Comparison of ENCODE assay signal across 27 mouse cellular contexts in genomic region chr9:59951943-59952342, GRCm38 (mm10). TPM values are rescaled to one million over a fixed set of nuclear protein-coding genes. Genes with fewer than 3 reads are reported as not detected.
"Had no signal": no experiment of that assay in that cellular context is flagged by ENCODE, and none has a peak within 500 bp of the region (broad histone marks: within the 10 kb centered on the region; RNA-seq: fewer than 3 reads in every experiment).

No protein-coding gene starts in this region.

- H3K27ac ChIP-seq: kidney, embryonic 15.5 days; layer of hippocampus, adult 2 months; limb, embryonic 12.5 days; limb, embryonic 15.5 days; liver, embryonic 14.5 days; macrophage; midbrain, embryonic 12.5 days; midbrain, embryonic 15.5 days; neural tube, embryonic 12.5 days; neural tube, embryonic 15.5 days had no signal

- H3K4me2 ChIP-seq: kidney, embryonic 15.5 days; limb, embryonic 12.5 days; limb, embryonic 15.5 days; liver, embryonic 11.5 days; lung, embryonic 14.5 days; midbrain, embryonic 12.5 days; midbrain, embryonic 15.5 days; neural tube, embryonic 12.5 days; neural tube, embryonic 15.5 days had no signal

- H3K4me1 ChIP-seq: midbrain, embryonic 12.5 days; midbrain, embryonic 15.5 days; neural tube, embryonic 12.5 days had no signal

- H3K36me3 ChIP-seq: kidney, embryonic 15.5 days; limb, embryonic 12.5 days; limb, embryonic 15.5 days; midbrain, embryonic 12.5 days; midbrain, embryonic 15.5 days; neural tube, embryonic 12.5 days; neural tube, embryonic 15.5 days had no signal

- H3K4me3 ChIP-seq: kidney, embryonic 15.5 days; layer of hippocampus, adult 2 months; limb, embryonic 12.5 days; limb, embryonic 15.5 days; midbrain, embryonic 12.5 days; midbrain, embryonic 15.5 days; neural tube, embryonic 12.5 days; neural tube, embryonic 15.5 days had no signal

- H3K27me3 ChIP-seq: kidney, embryonic 15.5 days; limb, embryonic 12.5 days; limb, embryonic 15.5 days; midbrain, embryonic 15.5 days; neural tube, embryonic 12.5 days; neural tube, embryonic 15.5 days had no signal

- H3K9me3 ChIP-seq: kidney, embryonic 15.5 days; limb, embryonic 12.5 days; limb, embryonic 15.5 days; midbrain, embryonic 12.5 days; midbrain, embryonic 15.5 days; neural tube, embryonic 12.5 days; neural tube, embryonic 15.5 days had no signal

- ATAC-seq: liver, postnatal 0 days; lung, postnatal 0 days; midbrain, embryonic 15.5 days had no signal

- H3K9ac ChIP-seq: kidney, embryonic 15.5 days; limb, embryonic 12.5 days; limb, embryonic 15.5 days; liver, embryonic 14.5 days; liver, postnatal 0 days; lung, embryonic 14.5 days; midbrain, embryonic 12.5 days; midbrain, embryonic 15.5 days; neural tube, embryonic 12.5 days; neural tube, embryonic 15.5 days had no signal

- DNase-seq: kidney, adult 11 months; kidney, adult 8-10 months; layer of hippocampus, adult 9-11 months; left cerebral cortex, postnatal 4 days; liver, postnatal 0 days; lung, embryonic 14.5 days; right cerebral cortex, adult 18-20 months; right cerebral cortex, postnatal 25 days; thymus, postnatal 36 days had no signal

RNA-seq across cellular contexts. Expression of gene Nr2e3, which starts 8.5 kb away (rescaled TPM):
- total RNA-seq: layer of hippocampus, adult 2 months; layer of hippocampus, postnatal 25 days; left cerebral cortex, adult 18-20 months; left cerebral cortex, postnatal 10 days; left cerebral cortex, postnatal 4 days; megakaryocyte, adult 5-6 weeks had no signal
- polyA plus RNA-seq: kidney, embryonic 15.5 days; liver, embryonic 14.5 days; liver, postnatal 0 days; lung, embryonic 14.5 days; lung, postnatal 0 days; macrophage; midbrain, embryonic 12.5 days; midbrain, embryonic 15.5 days; neural tube, embryonic 15.5 days; spleen, adult 2 months; testis, adult 2 months had no signal
